Mouse (Mus musculus) midbrain, embryonic 16.5 days (tissue): ENCODE measurements around the gene Ccdc12. TPM values are rescaled to one million over a fixed set of nuclear protein-coding genes. Genes with fewer than 3 reads are reported as not detected.

Experiments used
- ATAC-seq: fragments of 200-750 bp; cut with Nextera tagmentation; 2 replicates; pipeline ENCODE4 v1.8.0; 2017; ENCODE audit warnings: moderate TSS enrichment
- H3K27ac ChIP-seq: fragments of 300-500 bp; sonication (generic); 2 replicates; pipeline ENCODE4 v1.5.1; 2014; ENCODE audit warnings: mild to moderate bottlenecking, low read length, mixed read lengths
- H3K27me3 ChIP-seq: fragments of 300-500 bp; sonication (generic); 2 replicates; pipeline ENCODE4 v1.6.1; 2014; ENCODE audit warnings: low read depth, low read length, mixed read lengths; ENCODE audit not compliant: control insufficient read depth, insufficient read depth
- H3K36me3 ChIP-seq: fragments of 300-500 bp; sonication (generic); 2 replicates; pipeline ENCODE4 v1.6.1; 2014; ENCODE audit warnings: mild to moderate bottlenecking, low read length, moderate library complexity, mixed read lengths; ENCODE audit not compliant: control insufficient read depth, insufficient read depth
- H3K4me1 ChIP-seq: fragments of 300-500 bp; sonication (generic); 2 replicates; pipeline ENCODE4 v1.6.1; 2014; ENCODE audit warnings: mild to moderate bottlenecking, low read length, mixed read lengths; ENCODE audit not compliant: control insufficient read depth, insufficient read depth
- H3K4me2 ChIP-seq: fragments of 300-500 bp; sonication (generic); 2 replicates; pipeline ENCODE4 v1.6.1; 2014; ENCODE audit warnings: mild to moderate bottlenecking, low read length, mixed read lengths
- H3K4me3 ChIP-seq: fragments of 300-500 bp; sonication (generic); 2 replicates; pipeline ENCODE4 v1.5.1; 2014; ENCODE audit warnings: low read depth, mild to moderate bottlenecking, low read length, moderate library complexity, mixed read lengths
- H3K9ac ChIP-seq: fragments of 300-500 bp; sonication (generic); 2 replicates; pipeline ENCODE4 v1.6.1; 2014; ENCODE audit warnings: low read depth, low read length, mixed read lengths
- H3K9me3 ChIP-seq: fragments of 300-500 bp; sonication (generic); replicated peaks from 2 replicates; pipeline ENCODE4 v1.6.1; 2014; ENCODE audit warnings: mild to moderate bottlenecking, low read length, mixed read lengths; ENCODE audit not compliant: control insufficient read depth, poor library complexity, severe bottlenecking
- WGBS: fragments of 180-500 bp; shearing (Covaris S2); extraction: QIAGEN DNeasy Blood & Tissue Kit; methylation state at CpG from one replicate; pipeline ENCODE4 v1.1.7; 2014; 5-methylcytosine and 5-hydroxymethylcytosine counted together
- polyA plus RNA-seq: library from polyadenylated mRNA; unstranded; fragments of >200 nt; fragmentation: Nextera tagmentation; extraction: Ambion mirVana; gene quantifications from 2 replicates; pipeline ENCODE4 v1.2.1, GENCODE M21; 2015

Ccdc12 gene
- polyA plus RNA-seq, 1 experiment from 2014 or later, result 93.3 TPM

DNA sequence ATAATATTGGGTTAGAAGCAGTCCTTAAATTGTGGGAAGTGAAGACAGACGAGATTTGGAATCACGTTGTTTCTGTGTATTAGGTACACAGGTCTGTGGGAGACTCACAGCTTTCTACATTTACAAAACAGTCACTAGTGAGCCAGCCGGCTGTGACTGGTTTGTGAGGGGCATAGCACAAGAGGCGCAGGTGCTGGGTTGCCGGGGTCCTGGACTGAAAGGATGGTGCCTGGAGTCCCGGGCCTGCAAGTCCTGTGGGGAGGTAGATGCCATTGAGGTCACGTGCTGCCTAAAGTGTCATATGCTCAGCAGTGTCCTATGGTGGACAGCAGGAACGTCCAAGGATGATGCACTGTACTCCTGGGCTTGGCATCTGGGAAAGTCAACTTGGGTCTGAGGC, 10.1 kb downstream of the Ccdc12 start:
- ATAC-seq, result no peak
- Histone ChIP-seq H3K27me3 (no peaks in the 10 kb centered on the region), H3K4me2 (no peak overlapping the region), H3K9me3 (no peaks in the 10 kb centered on the region), H3K4me3 (no peak overlapping the region), H3K4me1 (peaks cover 4% of the 10 kb centered on the region; the same call in 1 of the 2 replicates), H3K9ac (no peak overlapping the region), H3K36me3 (no peaks in the 10 kb centered on the region), H3K27ac (no peak overlapping the region)
- 33% methylated on average over 8 of the region's 8 CpGs for WGBS

GRCm38 (mm10) chr9:110667219-110667836, 11.0 kb downstream of the Ccdc12 start:
- H3K9me3 ChIP-seq, result no peaks in the 10 kb centered on the region
- peaks cover 4% of the 10 kb centered on the region; the same call in 1 of the 2 replicates for H3K4me1 ChIP-seq
- H3K4me2 ChIP-seq, result no peak overlapping the region
- H3K27me3 ChIP-seq, result no peaks in the 10 kb centered on the region
- WGBS, result 79% methylated on average over 4 of the region's 4 CpGs
- ATAC-seq, result no peak
- H3K27ac ChIP-seq, result no peak overlapping the region
- H3K9ac ChIP-seq, result no peak overlapping the region
- no peak overlapping the region for H3K4me3 ChIP-seq
- H3K36me3 ChIP-seq, result no peaks in the 10 kb centered on the region

DNA sequence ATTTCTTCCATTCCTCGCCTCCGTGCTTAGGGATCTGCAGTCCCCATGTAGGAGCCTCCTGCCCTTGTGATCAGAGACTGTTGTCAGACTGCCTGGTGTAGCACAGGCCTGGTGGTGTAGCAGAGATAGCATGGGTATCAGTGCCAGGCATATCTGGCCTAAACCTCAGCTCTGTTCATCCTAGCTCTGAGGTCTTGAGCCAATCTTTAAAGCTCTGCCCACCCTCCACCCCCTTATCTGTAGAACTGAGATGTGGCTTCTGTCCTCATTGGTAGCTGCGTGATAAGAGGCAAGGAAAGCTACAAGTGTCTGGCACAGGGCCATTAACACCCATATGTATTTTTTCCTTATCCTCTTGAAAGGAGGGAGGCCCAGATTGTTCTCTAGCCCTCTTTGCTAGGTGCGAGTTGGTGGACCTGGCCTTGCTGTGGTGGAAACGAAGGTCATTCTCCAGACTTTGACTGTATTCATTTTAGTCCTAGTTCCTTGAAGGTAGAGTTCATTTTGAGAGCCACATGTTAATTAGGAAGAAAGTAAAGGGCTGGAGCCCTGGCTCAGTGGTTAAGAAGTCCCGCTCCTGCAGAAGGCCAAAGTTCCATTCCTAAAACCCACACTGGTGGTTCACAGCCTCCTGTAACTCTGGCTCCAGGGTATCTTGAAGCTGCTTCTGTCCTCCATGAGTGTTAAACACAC, 12.4 kb downstream of the Ccdc12 start:
- Histone ChIP-seq H3K9ac (no peak overlapping the region), H3K36me3 (no peaks in the 10 kb centered on the region), H3K4me2 (no peak overlapping the region), H3K4me3 (no peak overlapping the region), H3K9me3 (no peaks in the 10 kb centered on the region), H3K4me1 (peaks cover 10% of the 10 kb centered on the region), H3K27me3 (no peaks in the 10 kb centered on the region), H3K27ac (no peak overlapping the region)
- no peak for ATAC-seq
- 92% methylated on average over 6 of the region's 6 CpGs for WGBS

- no peaks in the 10 kb centered on the region for H3K27me3 ChIP-seq
- no peaks in the 10 kb centered on the region for H3K36me3 ChIP-seq
- no peak overlapping the region for H3K4me3 ChIP-seq
- peaks cover 10% of the 10 kb centered on the region for H3K4me1 ChIP-seq
- H3K9ac ChIP-seq, result no peak overlapping the region
- no peak overlapping the region for H3K4me2 ChIP-seq
- WGBS, result 92% methylated on average over 5 of the region's 5 CpGs
- no peak overlapping the region for H3K27ac ChIP-seq
- no peak for ATAC-seq
- no peaks in the 10 kb centered on the region for H3K9me3 ChIP-seq
Measured at GRCm38 (mm10) chr9:110669785-110670184, 13.5 kb downstream of the Ccdc12 start.

DNA sequence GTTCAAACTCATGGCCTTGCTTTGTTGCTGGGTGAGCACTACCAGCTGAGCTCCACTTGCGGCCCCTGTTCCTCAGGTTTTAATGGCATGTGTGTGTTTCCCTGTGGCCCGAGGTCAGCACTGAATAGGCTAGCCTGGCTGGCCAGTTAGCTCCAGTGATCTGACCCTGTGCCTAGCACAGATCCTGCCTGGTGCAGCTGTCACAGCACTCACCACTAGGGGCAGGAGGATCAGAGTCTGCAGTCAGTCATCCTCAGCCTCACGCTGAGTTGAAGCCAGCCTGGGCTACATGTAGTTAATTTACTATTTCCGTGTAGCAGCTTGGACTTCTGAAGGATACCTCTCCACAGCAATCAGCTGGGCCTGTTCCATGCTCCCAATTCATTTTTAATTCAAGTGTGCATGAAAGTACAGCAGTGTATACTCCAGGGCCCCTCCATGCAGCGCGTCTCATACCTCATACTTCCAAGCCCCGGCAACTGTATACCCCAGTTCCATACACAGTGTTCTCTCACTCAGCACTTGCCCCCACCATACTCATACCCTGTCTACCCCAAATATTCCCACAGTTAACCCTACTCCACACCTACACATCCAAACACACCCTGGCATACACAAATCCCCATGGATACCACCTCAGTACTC, 16.3 kb downstream of the Ccdc12 start:
- no peak overlapping the region for H3K4me3 ChIP-seq

GRCm38 (mm10) chr9:110673107-110673752, 16.9 kb downstream of the Ccdc12 start:
- 53% methylated on average over 10 of the region's 10 CpGs for WGBS
- H3K36me3 ChIP-seq, result no peaks in the 10 kb centered on the region
- H3K27ac ChIP-seq, result no peak overlapping the region; the same call in 1 of the 2 replicates
- no peaks in the 10 kb centered on the region for H3K9me3 ChIP-seq
- no peak overlapping the region for H3K4me2 ChIP-seq
- ATAC-seq, result no peak
- peaks cover 6% of the 10 kb centered on the region; the same call in 1 of the 2 replicates for H3K4me1 ChIP-seq
- H3K27me3 ChIP-seq, result no peaks in the 10 kb centered on the region
- no peak overlapping the region for H3K9ac ChIP-seq
- H3K4me3 ChIP-seq, result no peak overlapping the region

More for the DNA sequence above, 16.3 kb downstream of the Ccdc12 start:
- no peak overlapping the region for H3K4me2 ChIP-seq
- 57% methylated on average over 7 of the region's 7 CpGs for WGBS
- no peak overlapping the region for H3K27ac ChIP-seq
- no peak overlapping the region for H3K9ac ChIP-seq
- no peaks in the 10 kb centered on the region for H3K27me3 ChIP-seq
- no peak for ATAC-seq
- H3K36me3 ChIP-seq, result no peaks in the 10 kb centered on the region
- peaks cover 6% of the 10 kb centered on the region; the same call in 1 of the 2 replicates for H3K4me1 ChIP-seq
- H3K9me3 ChIP-seq, result no peaks in the 10 kb centered on the region

GRCm38 (mm10) chr9:110676492-110676911, 20.2 kb downstream of the Ccdc12 start:
- Histone ChIP-seq H3K27ac (no peak overlapping the region), H3K9ac (no peak overlapping the region), H3K27me3 (no peaks in the 10 kb centered on the region), H3K4me2 (no peak overlapping the region), H3K4me3 (no peak overlapping the region), H3K36me3 (no peaks in the 10 kb centered on the region), H3K9me3 (no peaks in the 10 kb centered on the region), H3K4me1 (peaks cover 6% of the 10 kb centered on the region; the same call in 1 of the 2 replicates)
- whole genome bisulfite sequencing, result 93% methylated on average over 8 of the region's 8 CpGs
- no peak for ATAC-seq

GRCm38 (mm10) chr9:110678886-110679285, 22.6 kb downstream of the Ccdc12 start:
- Histone ChIP-seq H3K36me3 (no peaks in the 10 kb centered on the region), H3K27me3 (no peaks in the 10 kb centered on the region), H3K9ac (no peak overlapping the region), H3K4me3 (no peak overlapping the region), H3K4me1 (peaks cover 12% of the 10 kb centered on the region), H3K4me2 (no peak overlapping the region), H3K9me3 (no peaks in the 10 kb centered on the region), H3K27ac (no peak overlapping the region)
- no peak for ATAC-seq
- 68% methylated on average over 5 of the region's 5 CpGs for WGBS
